In genomic region chr4:137015476-137015856, GRCm38 (mm10) we compare ENCODE assay signal across 20 mouse cellular contexts. TPM values are rescaled to one million over a fixed set of nuclear protein-coding genes. Genes with fewer than 3 reads are reported as not detected.
DNase-seq lines count a peak whose midpoint lies in the region; ATAC-seq and TF ChIP-seq lines count a peak whose summit lies in the region.
"Had no signal": no experiment of that assay in that cellular context is flagged by ENCODE, and none has a peak within 500 bp of the region (broad histone marks: within the 10 kb centered on the region; RNA-seq: fewer than 3 reads in every experiment).

No protein-coding gene starts in this region.

- no peaks in the 10 kb centered on the region for H3K9me3 ChIP-seq in forebrain, embryonic 12.5 days
- no peaks in the 10 kb centered on the region for H3K9me3 ChIP-seq in forebrain, embryonic 16.5 days (ENCODE audit: control insufficient read depth, low read length)
- H3K9me3 ChIP-seq in hindbrain, postnatal 0 days (ENCODE audit: low read length) = no peaks in the 10 kb centered on the region
- no peaks in the 10 kb centered on the region for H3K9me3 ChIP-seq in hindbrain, embryonic 11.5 days (ENCODE audit: control insufficient read depth, low read length)
- no peaks in the 10 kb centered on the region for H3K9me3 ChIP-seq in midbrain, embryonic 13.5 days
- no peaks in the 10 kb centered on the region for H3K9me3 ChIP-seq in midbrain, embryonic 16.5 days (replicated peaks; ENCODE audit: control insufficient read depth, low read length, poor library complexity, severe bottlenecking)
- H3K9me3 ChIP-seq: embryonic facial prominence, embryonic 10.5 days; heart, embryonic 12.5 days; hindbrain, embryonic 12.5 days had no signal

- no peak for ATAC-seq in forebrain, embryonic 12.5 days (ENCODE audit: low FRiP score)
- no peak for ATAC-seq in forebrain, embryonic 16.5 days
- ATAC-seq in hindbrain, postnatal 0 days = no peak
- ATAC-seq in hindbrain, embryonic 11.5 days (ENCODE audit: low FRiP score) = no peak
- ATAC-seq in midbrain, embryonic 13.5 days = no peak
- no peak for ATAC-seq in midbrain, embryonic 16.5 days
- peak; percentile 55; the same call in 1 of the 2 replicates for ATAC-seq in megakaryocyte-erythroid progenitor cell, adult 5-6 weeks (replicated peaks; ENCODE audit: low FRiP score, low TSS enrichment, poor library complexity, severe bottlenecking)
- ATAC-seq: activated CD4-positive, CD25-positive, alpha-beta regulatory T cell, adult 4 months; inflammation-experienced regulatory T-cells, adult 6 months; Patski had no signal

- H3K9ac ChIP-seq in forebrain, embryonic 12.5 days = no peak overlapping the region
- H3K9ac ChIP-seq in forebrain, embryonic 16.5 days (replicated peaks; ENCODE audit: low read depth, low read length) = no peak overlapping the region
- no peak overlapping the region for H3K9ac ChIP-seq in hindbrain, postnatal 0 days (replicated peaks; ENCODE audit: low read length)
- H3K9ac ChIP-seq in hindbrain, embryonic 11.5 days (ENCODE audit: low read depth, low read length) = no peak overlapping the region
- no peak overlapping the region for H3K9ac ChIP-seq in midbrain, embryonic 13.5 days (replicated peaks)
- no peak overlapping the region for H3K9ac ChIP-seq in midbrain, embryonic 16.5 days (ENCODE audit: low read depth, low read length)
- H3K9ac ChIP-seq: heart, embryonic 12.5 days; hindbrain, embryonic 12.5 days had no signal

- H3K36me3 ChIP-seq in forebrain, embryonic 12.5 days (replicated peaks) = peaks cover 15% of the 10 kb centered on the region
- no peaks in the 10 kb centered on the region for H3K36me3 ChIP-seq in forebrain, embryonic 16.5 days (ENCODE audit: control insufficient read depth, insufficient read depth)
- H3K36me3 ChIP-seq in hindbrain, postnatal 0 days (ENCODE audit: insufficient read depth, low read length) = no peaks in the 10 kb centered on the region
- H3K36me3 ChIP-seq in hindbrain, embryonic 11.5 days (ENCODE audit: control insufficient read depth, insufficient read depth, low read length) = peaks cover 6% of the 10 kb centered on the region; the same call in 1 of the 2 replicates
- H3K36me3 ChIP-seq in midbrain, embryonic 13.5 days = peaks cover 8% of the 10 kb centered on the region
- no peaks in the 10 kb centered on the region; the same call in 1 of the 2 replicates for H3K36me3 ChIP-seq in midbrain, embryonic 16.5 days (ENCODE audit: control insufficient read depth, insufficient read depth, low read length)

- no peak overlapping the region for H3K4me2 ChIP-seq in forebrain, embryonic 12.5 days
- H3K4me2 ChIP-seq in forebrain, embryonic 16.5 days (ENCODE audit: low read length) = no peak overlapping the region
- no peak overlapping the region for H3K4me2 ChIP-seq in hindbrain, postnatal 0 days (ENCODE audit: low read depth, low read length)
- no peak overlapping the region for H3K4me2 ChIP-seq in hindbrain, embryonic 11.5 days (replicated peaks; ENCODE audit: low read depth, low read length)
- no peak overlapping the region for H3K4me2 ChIP-seq in midbrain, embryonic 13.5 days (replicated peaks)
- no peak overlapping the region for H3K4me2 ChIP-seq in midbrain, embryonic 16.5 days (ENCODE audit: low read length)
- H3K4me2 ChIP-seq: heart, embryonic 12.5 days; hindbrain, embryonic 12.5 days had no signal

- TF ChIP-seq CTCF in hindbrain, postnatal 0 days (IDR thresholded peaks at IDR 0.05; ENCODE audit: low read depth) = no peak

- H3K4me1 ChIP-seq in forebrain, embryonic 12.5 days = peaks cover 10% of the 10 kb centered on the region; the same call in 1 of the 2 replicates
- peaks cover 6% of the 10 kb centered on the region for H3K4me1 ChIP-seq in forebrain, embryonic 16.5 days (replicated peaks; ENCODE audit: control insufficient read depth, insufficient read depth, low read length)
- 0 out of 2 replicates have a peak, but pooled peaks cover 5% of the 10 kb centered on the region for H3K4me1 ChIP-seq in hindbrain, postnatal 0 days (ENCODE audit: insufficient read depth, low read length)
- H3K4me1 ChIP-seq in hindbrain, embryonic 11.5 days (replicated peaks; ENCODE audit: control insufficient read depth, insufficient read depth, low read length) = 0 out of 2 replicates have a peak, but pooled peaks cover 2% of the 10 kb centered on the region
- peaks cover 21% of the 10 kb centered on the region for H3K4me1 ChIP-seq in midbrain, embryonic 13.5 days (replicated peaks)
- peaks cover 12% of the 10 kb centered on the region for H3K4me1 ChIP-seq in midbrain, embryonic 16.5 days (ENCODE audit: control insufficient read depth, insufficient read depth, low read length)
- H3K4me1 ChIP-seq: heart, embryonic 12.5 days had no signal

- 66% methylated on average over 6 of the region's 6 CpGs for WGBS in forebrain, embryonic 12.5 days
- WGBS in forebrain, embryonic 16.5 days = 78% methylated on average over 6 of the region's 6 CpGs
- 77% methylated on average over 6 of the region's 6 CpGs for WGBS in hindbrain, postnatal 0 days
- 81% methylated on average over 6 of the region's 6 CpGs for whole genome bisulfite sequencing in hindbrain, embryonic 11.5 days
- 75% methylated on average over 6 of the region's 6 CpGs for WGBS in midbrain, embryonic 13.5 days
- WGBS in midbrain, embryonic 16.5 days = 73% methylated on average over 6 of the region's 6 CpGs

- H3K27ac ChIP-seq in forebrain, embryonic 12.5 days = 0 out of 2 replicates have a peak overlapping the region, but pooled peaks have one; percentile 14
- H3K27ac ChIP-seq in forebrain, embryonic 16.5 days (ENCODE audit: low read length) = no peak overlapping the region
- 0 out of 2 replicates have a peak overlapping the region, but pooled peaks have one; percentile 5 for H3K27ac ChIP-seq in hindbrain, postnatal 0 days
- no peak overlapping the region for H3K27ac ChIP-seq in hindbrain, embryonic 11.5 days (ENCODE audit: low read depth, low read length)
- H3K27ac ChIP-seq in midbrain, embryonic 13.5 days = peak overlapping the region; percentile 51; the same call in 1 of the 2 replicates
- H3K27ac ChIP-seq in midbrain, embryonic 16.5 days (ENCODE audit: low read length) = no peak overlapping the region; the same call in none of the 2 replicates
- H3K27ac ChIP-seq: embryonic facial prominence, embryonic 10.5 days; gastrocnemius, adult 2 months; hindbrain, embryonic 12.5 days had no signal

- no peak overlapping the region for H3K4me3 ChIP-seq in forebrain, embryonic 12.5 days (replicated peaks)
- H3K4me3 ChIP-seq in forebrain, embryonic 16.5 days (replicated peaks; ENCODE audit: low read length) = no peak overlapping the region
- H3K4me3 ChIP-seq in hindbrain, postnatal 0 days (ENCODE audit: low read length) = no peak overlapping the region
- H3K4me3 ChIP-seq in hindbrain, embryonic 11.5 days (ENCODE audit: low read depth, low read length) = no peak overlapping the region
- no peak overlapping the region for H3K4me3 ChIP-seq in midbrain, embryonic 13.5 days (replicated peaks)
- no peak overlapping the region for H3K4me3 ChIP-seq in midbrain, embryonic 16.5 days (ENCODE audit: low read depth, low read length)
- H3K4me3 ChIP-seq: embryonic facial prominence, embryonic 10.5 days; gastrocnemius, adult 2 months; heart, embryonic 12.5 days; hindbrain, embryonic 12.5 days had no signal

- H3K27me3 ChIP-seq in forebrain, embryonic 12.5 days = no peaks in the 10 kb centered on the region
- H3K27me3 ChIP-seq in forebrain, embryonic 16.5 days (replicated peaks; ENCODE audit: control insufficient read depth, insufficient read depth, low read length) = no peaks in the 10 kb centered on the region
- no peaks in the 10 kb centered on the region for H3K27me3 ChIP-seq in hindbrain, postnatal 0 days (ENCODE audit: insufficient read depth, low read length)
- H3K27me3 ChIP-seq in hindbrain, embryonic 11.5 days (ENCODE audit: control insufficient read depth, insufficient read depth, low read length) = no peaks in the 10 kb centered on the region
- H3K27me3 ChIP-seq in midbrain, embryonic 13.5 days = no peaks in the 10 kb centered on the region
- H3K27me3 ChIP-seq in midbrain, embryonic 16.5 days (ENCODE audit: control insufficient read depth, insufficient read depth, low read depth, low read length) = no peaks in the 10 kb centered on the region
- H3K27me3 ChIP-seq: heart, embryonic 12.5 days; hindbrain, embryonic 12.5 days; Patski had no signal

- no peak for DNase-seq in hindbrain, postnatal 0 days (ENCODE audit: low spot score)
- no peak for DNase-seq in hindbrain, embryonic 11.5 days (ENCODE audit: low spot score)
- no peak for DNase-seq in urinary bladder, postnatal 25 days (ENCODE audit: low spot score)
- DNase-seq: adrenal gland, postnatal 14 days; gastrocnemius, adult 2 months; gastrocnemius, postnatal 25 days had no signal

RNA-seq across cellular contexts. Expression of gene Zbtb40, which starts 33.1 kb away (rescaled TPM):
- 6.6 and 8.3 TPM in 2 replicates for polyA plus RNA-seq in forebrain, embryonic 12.5 days (2016; fragmentation: Nextera tagmentation; extraction: Ambion mirVana)
- 5.3 and 6.0 TPM in 2 replicates for polyA plus RNA-seq in forebrain, embryonic 16.5 days (2015; fragmentation: Nextera tagmentation; extraction: Ambion mirVana)
- 8.2 and 9.1 TPM in 2 replicates for total RNA-seq in hindbrain, postnatal 0 days (2014; rRNA removed)
- 1.6 and 1.9 TPM in 2 replicates for polyA plus RNA-seq in hindbrain, postnatal 0 days (2015; fragmentation: Nextera tagmentation; extraction: Ambion mirVana)
- polyA plus RNA-seq in hindbrain, embryonic 11.5 days (2014; fragmentation: Nextera tagmentation; extraction: Ambion mirVana) = 3.5 and 4.1 TPM in 2 replicates
- polyA plus RNA-seq in midbrain, embryonic 13.5 days (2015; fragmentation: Nextera tagmentation; extraction: Ambion mirVana) = 4.2 and 5.3 TPM in 2 replicates
- polyA plus RNA-seq in midbrain, embryonic 16.5 days (2015; fragmentation: Nextera tagmentation; extraction: Ambion mirVana) = 3.6 and 4.6 TPM in 2 replicates
- total RNA-seq in megakaryocyte-erythroid progenitor cell, adult 5-6 weeks (2014; fragmentation: Nextera tagmentation) = 10.3 and 10.4 TPM in 2 replicates
- 5.7 and 7.1 TPM in 2 replicates for total RNA-seq in megakaryocyte-erythroid progenitor cell, adult 5-6 weeks (2017)

RNA-seq across cellular contexts. Expression of gene Epha8, which starts 58.9 kb away (rescaled TPM):
- 1.3 and 1.8 TPM in 2 replicates for polyA plus RNA-seq in forebrain, embryonic 12.5 days (2016; fragmentation: Nextera tagmentation; extraction: Ambion mirVana)
- 3.7 and 6.7 TPM in 2 replicates for polyA plus RNA-seq in forebrain, embryonic 16.5 days (2015; fragmentation: Nextera tagmentation; extraction: Ambion mirVana)
- total RNA-seq in hindbrain, postnatal 0 days (2014; rRNA removed) = 52.9 and 59.3 TPM in 2 replicates
- polyA plus RNA-seq in hindbrain, postnatal 0 days (2015; fragmentation: Nextera tagmentation; extraction: Ambion mirVana) = 13.3 and 14.2 TPM in 2 replicates
- 0.99 and 1.2 TPM in 2 replicates for polyA plus RNA-seq in hindbrain, embryonic 11.5 days (2014; fragmentation: Nextera tagmentation; extraction: Ambion mirVana)
- polyA plus RNA-seq in midbrain, embryonic 13.5 days (2015; fragmentation: Nextera tagmentation; extraction: Ambion mirVana) = 11.4 and 16.0 TPM in 2 replicates
- polyA plus RNA-seq in midbrain, embryonic 16.5 days (2015; fragmentation: Nextera tagmentation; extraction: Ambion mirVana) = 18.4 and 20.7 TPM in 2 replicates
- not detected in 2 replicates for total RNA-seq in megakaryocyte-erythroid progenitor cell, adult 5-6 weeks (2014; fragmentation: Nextera tagmentation)
- total RNA-seq in megakaryocyte-erythroid progenitor cell, adult 5-6 weeks (2017) = not detected in 2 replicates
- total RNA-seq: gastrocnemius, adult 2 months; gastrocnemius, postnatal 25 days; granulocyte monocyte progenitor cell, adult 5-6 weeks; heart, postnatal 25 days had no signal
- polyA plus RNA-seq: activated CD4-positive, CD25-positive, alpha-beta regulatory T cell, adult 4 months; heart, embryonic 16.5 days; Patski had no signal

Comparison
In these comparisons a context has a peak if more than half of its experiments do, and no peak if none do; other contexts are left out.
1. H3K27ac ChIP-seq: peak in forebrain, embryonic 12.5 days (single experiment), hindbrain, postnatal 0 days (single experiment) and midbrain, embryonic 13.5 days (single experiment); none in forebrain, embryonic 16.5 days (single experiment), hindbrain, embryonic 11.5 days (single experiment) and midbrain, embryonic 16.5 days (single experiment).